In genomic region chr6:30617959-30618590, GRCm38 (mm10) we compare ENCODE assay signal across 8 mouse cellular contexts. TPM values are rescaled to one million over a fixed set of nuclear protein-coding genes. Genes with fewer than 3 reads are reported as not detected.
A peak's percentile ranks its signal among the peaks of the same experiment; 100 is the strongest.
DNase-seq lines count a peak whose midpoint lies in the region; ATAC-seq lines count a peak whose summit lies in the region.

No protein-coding gene starts in this region.

- H3K4me2 ChIP-seq in forebrain, embryonic 13.5 days, result peak overlapping the region; percentile 61
- peak overlapping the region; percentile 59 for H3K4me2 ChIP-seq in midbrain, embryonic 13.5 days (replicated peaks)

- ATAC-seq in forebrain, embryonic 13.5 days, result peak; percentile 95
- ATAC-seq in midbrain, embryonic 13.5 days, result peak; percentile 91

- H3K4me1 ChIP-seq in forebrain, embryonic 13.5 days, result peaks cover 61% of the 10 kb centered on the region
- peaks cover 52% of the 10 kb centered on the region for H3K4me1 ChIP-seq in midbrain, embryonic 13.5 days (replicated peaks)

- H3K4me3 ChIP-seq in forebrain, embryonic 13.5 days, result peak overlapping the region; percentile 29
- H3K4me3 ChIP-seq in midbrain, embryonic 13.5 days (replicated peaks), result peak overlapping the region; percentile 23

- H3K9me3 ChIP-seq in forebrain, embryonic 13.5 days (replicated peaks), result no peaks in the 10 kb centered on the region
- no peaks in the 10 kb centered on the region for H3K9me3 ChIP-seq in midbrain, embryonic 13.5 days

- peak; percentile 57 to 64 for DNase-seq in cerebellum, postnatal 14 days
- DNase-seq in cerebellum, adult 18-20 months, result no peak
- peak; percentile 42 for DNase-seq in ES-CJ7 (ENCODE audit: low read depth, low spot score)
- DNase-seq in layer of hippocampus, adult 8-10 months (ENCODE audit: low spot score in 2 of 2), result peak; percentile 49 to 71
- DNase-seq in spleen, adult 12 weeks (ENCODE audit: low spot score), result no peak
- no peak for DNase-seq in ovary, postnatal 10 days (ENCODE audit: low spot score)

- H3K27ac ChIP-seq in forebrain, embryonic 13.5 days, result peak overlapping the region; percentile 90
- peak overlapping the region; percentile 90 for H3K27ac ChIP-seq in midbrain, embryonic 13.5 days

- H3K36me3 ChIP-seq in forebrain, embryonic 13.5 days (ENCODE audit: poor library complexity, severe bottlenecking), result no peaks in the 10 kb centered on the region
- no peaks in the 10 kb centered on the region for H3K36me3 ChIP-seq in midbrain, embryonic 13.5 days

- peak overlapping the region; percentile 41; the same call in 1 of the 2 replicates for H3K9ac ChIP-seq in forebrain, embryonic 13.5 days
- H3K9ac ChIP-seq in midbrain, embryonic 13.5 days (replicated peaks), result peak overlapping the region; percentile 37; the same call in 1 of the 2 replicates

- H3K27me3 ChIP-seq in forebrain, embryonic 13.5 days, result no peaks in the 10 kb centered on the region
- H3K27me3 ChIP-seq in midbrain, embryonic 13.5 days, result no peaks in the 10 kb centered on the region

- under 1% methylated on average over 18 of the region's 18 CpGs for WGBS in forebrain, embryonic 13.5 days
- WGBS in midbrain, embryonic 13.5 days, result 1% methylated on average over 17 of the region's 18 CpGs

RNA-seq across cellular contexts. Expression of gene Cpa5, which starts 7.3 kb away (rescaled TPM):
- polyA plus RNA-seq in forebrain, embryonic 13.5 days (2015; fragmentation: Nextera tagmentation; extraction: Ambion mirVana), result 0.10 and 0.14 TPM in 2 replicates
- total RNA-seq in layer of hippocampus, adult 8-10 months (2022), result not detected
- 0.10 TPM in 1 of 2 replicates, not detected in the other for polyA plus RNA-seq in midbrain, embryonic 13.5 days (2015; fragmentation: Nextera tagmentation; extraction: Ambion mirVana)

RNA-seq across cellular contexts. Expression of gene Cpa1, which starts 20.9 kb away (rescaled TPM):
- 0.96 and 1.3 TPM in 2 replicates for polyA plus RNA-seq in forebrain, embryonic 13.5 days (2015; fragmentation: Nextera tagmentation; extraction: Ambion mirVana)
- not detected for total RNA-seq in layer of hippocampus, adult 8-10 months (2022)
- 0.63 and 0.79 TPM in 2 replicates for polyA plus RNA-seq in midbrain, embryonic 13.5 days (2015; fragmentation: Nextera tagmentation; extraction: Ambion mirVana)

RNA-seq across cellular contexts. Expression of gene Cpa4, which starts 49.9 kb away (rescaled TPM):
- 3.4 and 3.6 TPM in 2 replicates for polyA plus RNA-seq in forebrain, embryonic 13.5 days (2015; fragmentation: Nextera tagmentation; extraction: Ambion mirVana)
- total RNA-seq in layer of hippocampus, adult 8-10 months (2022), result under 1 TPM in 2 of 4 experiments, not detected in 2; 0.13 to 0.16 TPM
- 2.4 and 2.5 TPM in 2 replicates for polyA plus RNA-seq in midbrain, embryonic 13.5 days (2015; fragmentation: Nextera tagmentation; extraction: Ambion mirVana)

Comparison
In these comparisons a context has a peak if more than half of its experiments do, and no peak if none do; other contexts are left out.
1. DNase-seq: peak in cerebellum, postnatal 14 days (2 of 2), ES-CJ7 (single experiment) and layer of hippocampus, adult 8-10 months (2 of 2); none in cerebellum, adult 18-20 months (0 of 2), spleen, adult 12 weeks (single experiment) and ovary, postnatal 10 days (single experiment).